20 mouse cellular contexts compared by ENCODE assay signal in genomic region chr1:37867684-37868322, GRCm38 (mm10). TPM values are rescaled to one million over a fixed set of nuclear protein-coding genes. Genes with fewer than 3 reads are reported as not detected.
DNase-seq lines count a peak whose midpoint lies in the region; ATAC-seq and TF ChIP-seq lines count a peak whose summit lies in the region.
"Had no signal": no experiment of that assay in that cellular context is flagged by ENCODE, and none has a peak within 500 bp of the region (broad histone marks: within the 10 kb centered on the region; RNA-seq: fewer than 3 reads in every experiment).

No protein-coding gene starts in this region.

- in situ Hi-C loops in CH12.LX (cut with MboI; ENCODE audit: low pct_ligation_motif_present, low pct_unique_long_range_greater_than_20kb, low sequenced_read_pairs): no loop called here

- H3K27me3 ChIP-seq in CH12.LX (replicated peaks): peaks cover 27% of the 10 kb centered on the region
- no peaks in the 10 kb centered on the region for H3K27me3 ChIP-seq in liver, postnatal 0 days (ENCODE audit: insufficient read depth, low read length)
- H3K27me3 ChIP-seq: embryonic facial prominence, embryonic 12.5 days; Patski had no signal

- no peak for TF ChIP-seq RAD21 in CH12.LX (IDR thresholded peaks at IDR 0.05; ENCODE audit: low read depth, low read length)

- ATAC-seq in liver, postnatal 0 days: no peak
- ATAC-seq: activated CD4-positive, CD25-positive, alpha-beta regulatory T cell, adult 4 months; CD4-positive, CD25-positive, alpha-beta regulatory T cell, adult 4 months; forebrain, embryonic 13.5 days; forebrain, embryonic 15.5 days; forebrain, postnatal 0 days; Patski had no signal

- TF ChIP-seq CTCF in CH12.LX (conservative IDR thresholded peaks at IDR 0.05 in 1 of 2, IDR thresholded peaks at IDR 0.05 in 1 of 2; ENCODE audit: low read depth in 2 of 2, low read length in 2 of 2): no peak
- TF ChIP-seq CTCF in liver, postnatal 0 days (IDR thresholded peaks at IDR 0.05; ENCODE audit: low read depth): no peak

- TF ChIP-seq EP300 in CH12.LX (IDR thresholded peaks at IDR 0.05; ENCODE audit: low read length): no peak
- no peak for TF ChIP-seq EP300 in liver, postnatal 0 days (IDR thresholded peaks at IDR 0.05; ENCODE audit: low read depth)

- no peaks in the 10 kb centered on the region for H3K36me3 ChIP-seq in CH12.LX (replicated peaks in 1 of 2; ENCODE audit: control insufficient read depth in 1 of 2, insufficient read depth in 1 of 2, low read length in 1 of 2)
- H3K36me3 ChIP-seq in liver, postnatal 0 days (replicated peaks; ENCODE audit: insufficient read depth, low read length): no peaks in the 10 kb centered on the region
- H3K36me3 ChIP-seq: embryonic facial prominence, embryonic 10.5 days; embryonic facial prominence, embryonic 12.5 days; forebrain, embryonic 15.5 days had no signal

- peak; percentile 87 for DNase-seq in heart, adult 11 months
- DNase-seq in heart, postnatal 25 days (ENCODE audit: low spot score): no peak
- peak; percentile 59 for DNase-seq in 416B (ENCODE audit: low read depth)
- no peak for DNase-seq in CH12.LX (ENCODE audit: extremely low read depth)
- DNase-seq in urinary bladder, postnatal 25 days (ENCODE audit: low spot score): no peak
- no peak for DNase-seq in liver, postnatal 0 days
- DNase-seq: forebrain, postnatal 0 days had no signal

- H3K4me2 ChIP-seq in CH12.LX (ENCODE audit: insufficient read depth, low read depth, poor library complexity, severe bottlenecking): 0 out of 2 replicates have a peak overlapping the region, but pooled peaks have one; percentile 9
- no peak overlapping the region for H3K4me2 ChIP-seq in liver, postnatal 0 days (ENCODE audit: low read depth, low read length)
- H3K4me2 ChIP-seq: embryonic facial prominence, embryonic 12.5 days; forebrain, embryonic 13.5 days; forebrain, embryonic 15.5 days had no signal

- no peak for TF ChIP-seq POLR2A in CH12.LX (IDR thresholded peaks at IDR 0.05; ENCODE audit: low read depth, low read length)

- no peaks in the 10 kb centered on the region for H3K79me2 ChIP-seq in CH12.LX (replicated peaks; ENCODE audit: control insufficient read depth, extremely low read depth, insufficient read depth, poor library complexity, severe bottlenecking)

- 60% methylated on average over 10 of the region's 10 CpGs for WGBS in liver, postnatal 0 days (ENCODE audit: insufficient replicate concordance)

- H3K9ac ChIP-seq in CH12.LX (ENCODE audit: insufficient read depth, low read depth): no peak overlapping the region
- no peak overlapping the region for H3K9ac ChIP-seq in liver, postnatal 0 days (replicated peaks)
- H3K9ac ChIP-seq: embryonic facial prominence, embryonic 12.5 days; forebrain, embryonic 13.5 days; forebrain, embryonic 15.5 days; forebrain, postnatal 0 days had no signal

- H3K4me1 ChIP-seq in CH12.LX (ENCODE audit: control insufficient read depth in 1 of 2, insufficient read depth in 2 of 2): peaks cover 5 to 21% of the 10 kb centered on the region in 2 experiments; a peak in 2 of 4 replicates
- peaks cover 14% of the 10 kb centered on the region for H3K4me1 ChIP-seq in liver, postnatal 0 days (ENCODE audit: insufficient read depth)

- peak overlapping the region in 1 of 3 experiments; percentile 5 for H3K4me3 ChIP-seq in CH12.LX (replicated peaks in 1 of 3; ENCODE audit: low read depth in 2 of 3, low read length in 2 of 3, poor library complexity in 1 of 3)
- no peak overlapping the region for H3K4me3 ChIP-seq in liver, postnatal 0 days (ENCODE audit: low read depth, low read length)
- H3K4me3 ChIP-seq: embryonic facial prominence, embryonic 10.5 days; embryonic facial prominence, embryonic 12.5 days; forebrain, embryonic 13.5 days; forebrain, embryonic 15.5 days had no signal

- dilution Hi-C loops in CH12.LX (cut with MboI; ENCODE audit: extremely low pct_ligation_motif_present, extremely low pct_unique_long_range_greater_than_20kb, low sequenced_read_pairs): no loop called here

- intact Hi-C loops in heart, postnatal 25 days (cut with DNase I): loop anchor here (5.0 to 10.0 kb wide), 2 partner anchors 127 to 191 kb away; partner anchors contain the start of genes Eif5b and Txndc9

- H3K9me3 ChIP-seq in CH12.LX (replicated peaks; ENCODE audit: low read length): peaks cover 2% of the 10 kb centered on the region
- no peaks in the 10 kb centered on the region for H3K9me3 ChIP-seq in liver, postnatal 0 days (ENCODE audit: low read length)
- H3K9me3 ChIP-seq: embryonic facial prominence, embryonic 10.5 days; embryonic facial prominence, embryonic 12.5 days; forebrain, embryonic 13.5 days; forebrain, embryonic 15.5 days had no signal

- no peak overlapping the region for H3K27ac ChIP-seq in CH12.LX (ENCODE audit: insufficient read depth, low read depth)
- H3K27ac ChIP-seq in liver, postnatal 0 days (ENCODE audit: low read depth): no peak overlapping the region
- H3K27ac ChIP-seq: embryonic facial prominence, embryonic 10.5 days; embryonic facial prominence, embryonic 12.5 days; forebrain, embryonic 13.5 days; forebrain, embryonic 15.5 days had no signal

TF ChIP-seq in CH12.LX, 34 proteins besides CTCF, POLR2A, EP300 and RAD21:
- no peak for TF ChIP-seq GABPA (IDR thresholded peaks at IDR 0.05; ENCODE audit: insufficient replicate concordance, low read depth, low read length)
- no peak for TF ChIP-seq USF2 (conservative IDR thresholded peaks at IDR 0.05; ENCODE audit: low read depth, low read length)
- TF ChIP-seq NRF1 (IDR thresholded peaks at IDR 0.05; ENCODE audit: low read depth, low read length): no peak
- no peak for TF ChIP-seq MAFK (IDR thresholded peaks at IDR 0.05; ENCODE audit: insufficient replicate concordance, low read length)
- TF ChIP-seq SMC3 (IDR thresholded peaks at IDR 0.05; ENCODE audit: low read depth, low read length): no peak
- no peak for TF ChIP-seq BHLHE40 (IDR thresholded peaks at IDR 0.05; ENCODE audit: low read depth, low read length)
- no peak for TF ChIP-seq E2F4 (IDR thresholded peaks at IDR 0.05; ENCODE audit: insufficient replicate concordance, low read depth, low read length)
- TF ChIP-seq ZC3H11A (IDR thresholded peaks at IDR 0.05; ENCODE audit: low read depth, low read length): no peak
- no peak for TF ChIP-seq JUN (IDR thresholded peaks at IDR 0.05; ENCODE audit: insufficient read depth, low read depth, low read length)
- TF ChIP-seq MAZ (IDR thresholded peaks at IDR 0.05; ENCODE audit: low read depth, low read length): no peak
- no peak for TF ChIP-seq ZNF384 (IDR thresholded peaks at IDR 0.05; ENCODE audit: low read depth, low read length)
- TF ChIP-seq RCOR1 (conservative IDR thresholded peaks at IDR 0.05; ENCODE audit: low read depth, low read length): no peak
- TF ChIP-seq ELF1 (IDR thresholded peaks at IDR 0.05; ENCODE audit: low read depth, low read length): no peak
- TF ChIP-seq ETS1 (conservative IDR thresholded peaks at IDR 0.05; ENCODE audit: low read depth, low read length): no peak
- TF ChIP-seq MEF2A (IDR thresholded peaks at IDR 0.05; ENCODE audit: borderline replicate concordance, low read depth, low read length): no peak
- TF ChIP-seq KAT2A (IDR thresholded peaks at IDR 0.05; ENCODE audit: insufficient replicate concordance, low read length): no peak
- no peak for TF ChIP-seq ZMIZ1 (IDR thresholded peaks at IDR 0.05; ENCODE audit: low read depth, low read length)
- no peak for TF ChIP-seq ZKSCAN1 (IDR thresholded peaks at IDR 0.05; ENCODE audit: borderline replicate concordance, low read depth, low read length)
- TF ChIP-seq TBP (conservative IDR thresholded peaks at IDR 0.05; ENCODE audit: low read depth, low read length): no peak

RNA-seq across cellular contexts. Expression of gene Tsga10, which starts 1.6 kb away (rescaled TPM):
- total RNA-seq in heart, postnatal 25 days (2021): 1 to 10 TPM; 3.5 to 4.3 TPM
- total RNA-seq in CH12.LX (2012; rRNA removed): 0.29 and 0.47 TPM in 2 replicates
- total RNA-seq in CH12.LX (2014; rRNA removed): 0.55 and 0.70 TPM in 2 replicates
- polyA plus RNA-seq in CH12.LX (2012; ENCODE audit: insufficient read length, low read depth): 0.57 and 0.75 TPM in 2 replicates
- 1.0 and 1.1 TPM in 2 replicates for polyA plus RNA-seq in liver, postnatal 0 days (2015; fragmentation: Nextera tagmentation; extraction: Ambion mirVana)

RNA-seq across cellular contexts. Expression of gene Lipt1, which starts 3.7 kb away (rescaled TPM):
- 10 to 100 TPM; 10.4 to 11.0 TPM for total RNA-seq in heart, postnatal 25 days (2021)
- total RNA-seq in CH12.LX (2012; rRNA removed) (7.9 and 8.6 TPM in 2 replicates), CH12.LX (2014; rRNA removed) (12.4 and 13.2 TPM in 2 replicates)
- polyA plus RNA-seq in CH12.LX (2012; ENCODE audit: insufficient read length, low read depth): 7.5 and 8.1 TPM in 2 replicates
- 4.9 and 5.7 TPM in 2 replicates for polyA plus RNA-seq in liver, postnatal 0 days (2015; fragmentation: Nextera tagmentation; extraction: Ambion mirVana)

RNA-seq across cellular contexts. Expression of gene Mitd1, which starts 22.4 kb away (rescaled TPM):
- total RNA-seq in heart, postnatal 25 days (2021): 1 to 10 TPM; 4.7 to 5.1 TPM
- total RNA-seq in CH12.LX (2012; rRNA removed) (13.3 and 15.9 TPM in 2 replicates), CH12.LX (2014; rRNA removed) (28.1 and 31.3 TPM in 2 replicates)
- 19.9 and 20.1 TPM in 2 replicates for polyA plus RNA-seq in CH12.LX (2012; ENCODE audit: insufficient read length, low read depth)
- polyA plus RNA-seq in liver, postnatal 0 days (2015; fragmentation: Nextera tagmentation; extraction: Ambion mirVana): 11.3 and 12.9 TPM in 2 replicates

RNA-seq across cellular contexts. Expression of gene Mrpl30, which starts 22.5 kb away (rescaled TPM):
- 100 to 1,000 TPM; 384 to 394 TPM for total RNA-seq in heart, postnatal 25 days (2021)
- total RNA-seq in CH12.LX (2012; rRNA removed) (107 and 134 TPM in 2 replicates), CH12.LX (2014; rRNA removed) (242 and 267 TPM in 2 replicates)
- 118 and 141 TPM in 2 replicates for polyA plus RNA-seq in CH12.LX (2012; ENCODE audit: insufficient read length, low read depth)
- 180 and 185 TPM in 2 replicates for polyA plus RNA-seq in liver, postnatal 0 days (2015; fragmentation: Nextera tagmentation; extraction: Ambion mirVana)

RNA-seq across cellular contexts. Expression of gene Lyg2, which starts 48.5 kb away (rescaled TPM):
- total RNA-seq in heart, postnatal 25 days (2021): not detected
- total RNA-seq in CH12.LX (2012; rRNA removed) (not detected in 2 replicates), CH12.LX (2014; rRNA removed) (not detected in 2 replicates)
- not detected in 2 replicates for polyA plus RNA-seq in CH12.LX (2012; ENCODE audit: insufficient read length, low read depth)
- not detected in 2 replicates for polyA plus RNA-seq in liver, postnatal 0 days (2015; fragmentation: Nextera tagmentation; extraction: Ambion mirVana)
- total RNA-seq: adrenal gland, adult 18-20 months; adrenal gland, adult 8-10 months; adrenal gland, postnatal 14 days; adrenal gland, postnatal 36 days; ES-E14 had no signal
- polyA plus RNA-seq: activated CD4-positive, CD25-positive, alpha-beta regulatory T cell, adult 4 months; CD4-positive, CD25-positive, alpha-beta regulatory T cell, adult 4 months; embryonic facial prominence, embryonic 10.5 days; embryonic facial prominence, embryonic 12.5 days; forebrain, embryonic 11.5 days; forebrain, embryonic 13.5 days; forebrain, embryonic 15.5 days; forebrain, postnatal 0 days; Patski had no signal

Comparison
In these comparisons a context has a peak if more than half of its experiments do, and no peak if none do; other contexts are left out.
1. DNase-seq: peak in heart, adult 11 months (single experiment) and 416B (single experiment); none in heart, postnatal 25 days (single experiment), CH12.LX (single experiment), urinary bladder, postnatal 25 days (single experiment) and liver, postnatal 0 days (single experiment).